9 mouse cellular contexts compared by ENCODE assay signal in the genomic region with DNA sequence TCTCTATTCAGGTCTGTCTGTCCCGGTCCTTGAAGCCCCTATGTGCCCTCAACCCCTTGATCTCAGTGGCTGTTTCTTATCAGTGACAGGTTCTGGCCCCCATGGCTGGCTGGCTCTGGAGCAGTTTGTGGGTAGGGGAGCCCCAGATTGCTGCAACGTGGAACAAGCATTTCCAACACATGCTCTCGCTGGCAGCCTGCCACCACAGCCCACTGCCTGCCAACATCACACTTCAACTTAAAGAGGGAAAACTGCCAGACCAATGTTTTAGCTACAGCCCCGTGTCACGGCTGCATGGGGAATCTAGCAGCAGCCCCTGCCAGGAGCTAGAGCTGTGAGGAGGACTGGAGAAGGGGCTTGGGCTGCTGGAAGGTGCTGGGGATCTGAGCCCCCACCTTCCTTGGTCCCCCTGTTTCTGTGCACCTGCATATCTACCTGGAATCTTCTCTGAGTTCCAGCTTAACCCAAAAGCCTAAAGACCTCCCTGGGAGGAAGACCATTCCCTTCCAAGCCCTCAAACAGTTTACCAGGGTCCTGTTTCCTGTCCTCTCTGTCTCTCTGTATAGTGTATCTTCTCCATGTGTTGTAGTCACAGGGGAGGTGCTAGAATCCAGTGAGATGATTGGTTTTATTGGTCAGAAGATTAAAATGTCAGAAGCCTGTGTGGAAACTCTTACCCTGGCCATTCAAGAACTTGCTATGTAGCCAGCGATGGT. TPM values are rescaled to one million over a fixed set of nuclear protein-coding genes. Genes with fewer than 3 reads are reported as not detected.
DNase-seq lines count a peak whose midpoint lies in the region.
"Had no signal": no experiment of that assay in that cellular context is flagged by ENCODE, and none has a peak within 500 bp of the region (broad histone marks: within the 10 kb centered on the region; RNA-seq: fewer than 3 reads in every experiment).

No protein-coding gene starts in this region.

- H3K27me3 ChIP-seq in heart, embryonic 10.5 days (ENCODE audit: insufficient read depth, poor library complexity, severe bottlenecking) = no peaks in the 10 kb centered on the region

- WGBS in heart, embryonic 10.5 days = 44% methylated on average over 6 of the region's 6 CpGs

- DNase-seq in heart, embryonic 10.5 days (ENCODE audit: low spot score) = no peak
- DNase-seq in heart, postnatal 25 days (ENCODE audit: low spot score) = no peak
- DNase-seq in NIH3T3 (ENCODE audit: low read depth) = peak; percentile 94
- DNase-seq in frontal cortex, postnatal 25 days (ENCODE audit: low spot score in 2 of 2) = peak; percentile 67 to 71
- DNase-seq in left cerebral cortex, postnatal 25 days (ENCODE audit: low spot score in 2 of 2) = peak; percentile 82 to 88
- DNase-seq in right cerebral cortex, postnatal 25 days = peak; percentile 62
- DNase-seq in c-Kit-positive CD71-positive TER-119-positive erythroid progenitor cells, embryonic 14.5 days (ENCODE audit: low spot score) = no peak
- no peak for DNase-seq in adrenal gland, adult (ENCODE audit: inconsistent age in 2 of 2, low spot score in 1 of 2)

- no peaks in the 10 kb centered on the region for H3K9me3 ChIP-seq in heart, embryonic 10.5 days

- no peak overlapping the region for H3K4me3 ChIP-seq in heart, embryonic 10.5 days
- H3K4me3 ChIP-seq: erythroblast, embryonic 14.5 days had no signal

- no peaks in the 10 kb centered on the region for H3K36me3 ChIP-seq in heart, embryonic 10.5 days

- H3K27ac ChIP-seq in heart, embryonic 10.5 days = 0 out of 2 replicates have a peak overlapping the region, but pooled peaks have one; percentile 65

- intact Hi-C loops in heart, postnatal 25 days (cut with DNase I) = no loop called here
- intact Hi-C loops in left cerebral cortex, postnatal 25 days (cut with DNase I) = no loop called here

- peaks cover 7% of the 10 kb centered on the region; the same call in 1 of the 2 replicates for H3K4me1 ChIP-seq in heart, embryonic 10.5 days

RNA-seq across cellular contexts. Expression of a gene that starts 50.5 kb away (rescaled TPM):
- polyA plus RNA-seq in heart, embryonic 10.5 days (2016; fragmentation: Nextera tagmentation; extraction: Ambion mirVana) = 74.7 and 90.1 TPM in 2 replicates
- total RNA-seq in heart, postnatal 25 days (2021) = 1 to 10 TPM; 3.4 to 4.3 TPM
- total RNA-seq in left cerebral cortex, postnatal 25 days (2021) = 10 to 100 TPM; 29.4 to 29.8 TPM

Comparison
In these comparisons a context has a peak if more than half of its experiments do, and no peak if none do; other contexts are left out.
1. DNase-seq: peak in NIH3T3 (single experiment), frontal cortex, postnatal 25 days (2 of 2), left cerebral cortex, postnatal 25 days (2 of 2) and right cerebral cortex, postnatal 25 days (single experiment); none in heart, embryonic 10.5 days (single experiment), heart, postnatal 25 days (single experiment), c-Kit-positive CD71-positive TER-119-positive erythroid progenitor cells, embryonic 14.5 days (single experiment) and adrenal gland, adult (0 of 2).
2. RNA of a gene that starts 50.5 kb away (total RNA-seq): 29.4 to 29.8 TPM in left cerebral cortex, postnatal 25 days; 3.4 to 4.3 TPM in heart, postnatal 25 days; every median in the first group is over 4 times any median in the second.